Mouse (Mus musculus): ENCODE measurements around the gene Tmed1.

- TF ChIP-seq CTCF (IDR thresholded peaks at IDR 0.05; ENCODE audit: borderline replicate concordance, insufficient read depth, low read length) (0 out of 2 replicates have a peak, but pooled peaks have one; percentile 28), POLR2A (IDR thresholded peaks at IDR 0.05; ENCODE audit: low read depth, low read length) (peak; percentile 81)
Measured at GRCm38 (mm10) chr9:21545916-21546788, 36.1 kb upstream of the Tmed1 start.

All from embryonic fibroblast, embryonic 13.5 days (primary cell).